Mouse (Mus musculus) limb, embryonic 11.5 days (tissue): Measurements from ENCODE around the gene 2810408A11Rik. TPM values are rescaled to one million over a fixed set of nuclear protein-coding genes. Genes with fewer than 3 reads are reported as not detected.

Source experiments
- ATAC-seq: fragments of 200-750 bp; cut with Nextera tagmentation; 2 replicates; pipeline ENCODE4 v1.8.0; 2017; ENCODE audit warnings: low read depth; ENCODE audit not compliant: insufficient number of reproducible peaks, low FRiP score, low TSS enrichment
- DNase-seq: peaks from one replicate; pipeline ENCODE4 v3.0.0-alpha.2; 2015; ENCODE audit warnings: low spot score
- H3K27ac ChIP-seq: fragments of 300-500 bp; sonication (generic); replicated peaks from 2 replicates; pipeline ENCODE4 v1.5.1; 2014; ENCODE audit warnings: low read depth, mild to moderate bottlenecking, low read length
- H3K27me3 ChIP-seq: fragments of 300-500 bp; sonication (generic); 2 replicates; pipeline ENCODE4 v1.6.1; 2014; ENCODE audit warnings: mild to moderate bottlenecking, low read length, mixed read lengths; ENCODE audit not compliant: control insufficient read depth, insufficient read depth
- H3K36me3 ChIP-seq: fragments of 300-500 bp; sonication (generic); 2 replicates; pipeline ENCODE4 v1.6.1; 2014; ENCODE audit warnings: mild to moderate bottlenecking, low read length, moderate library complexity, mixed read lengths; ENCODE audit not compliant: control insufficient read depth, insufficient read depth
- H3K4me1 ChIP-seq: fragments of 300-500 bp; sonication (generic); 2 replicates; pipeline ENCODE4 v1.6.1; 2014; ENCODE audit warnings: low read length, mixed read lengths; ENCODE audit not compliant: control insufficient read depth, insufficient read depth
- H3K4me2 ChIP-seq: fragments of 300-500 bp; sonication (generic); 2 replicates; pipeline ENCODE4 v1.6.1; 2014; ENCODE audit warnings: low read depth, mild to moderate bottlenecking, moderate library complexity; ENCODE audit not compliant: severe bottlenecking
- H3K4me3 ChIP-seq: fragments of 300-500 bp; sonication (generic); 2 replicates; pipeline ENCODE4 v1.5.1; 2014; ENCODE audit warnings: low read depth, low read length
- H3K9ac ChIP-seq: fragments of 300-500 bp; sonication (generic); 2 replicates; pipeline ENCODE4 v1.6.1; 2014; ENCODE audit warnings: mild to moderate bottlenecking, low read length
- H3K9me3 ChIP-seq: fragments of 300-500 bp; sonication (generic); 2 replicates; pipeline ENCODE4 v1.6.1; 2016; ENCODE audit warnings: low read length; ENCODE audit not compliant: control insufficient read depth
- WGBS: fragments of 180-500 bp; shearing (Covaris S2); extraction: QIAGEN DNeasy Blood & Tissue Kit; methylation state at CpG from one replicate; pipeline ENCODE4 v1.1.7; 2014; 5-methylcytosine and 5-hydroxymethylcytosine counted together
- polyA plus RNA-seq: library from polyadenylated mRNA; unstranded; fragments of >200 nt; fragmentation: Nextera tagmentation; extraction: Ambion mirVana; gene quantifications from 2 replicates; pipeline ENCODE4 v1.2.1, GENCODE M21; 2014

The 2810408A11Rik gene
- 24.8 and 26.5 TPM in 2 replicates for polyA plus RNA-seq

- ATAC-seq: peak; percentile 94
- peaks cover 20% of the 10 kb centered on the region for H3K36me3 ChIP-seq
- no peaks in the 10 kb centered on the region for H3K9me3 ChIP-seq
- H3K27me3 ChIP-seq: no peaks in the 10 kb centered on the region
- WGBS: under 1% methylated on average over 38 of the region's 38 CpGs
- H3K27ac ChIP-seq: peak within 1 kb of the TSS; percentile 97
- peak within 1 kb of the TSS; percentile 99 for H3K9ac ChIP-seq
- peak within 1 kb of the TSS; percentile 90 for H3K4me2 ChIP-seq
- H3K4me3 ChIP-seq: peak within 1 kb of the TSS; percentile 74
- DNase-seq: peak; percentile 91
- H3K4me1 ChIP-seq: peaks cover 18% of the 10 kb centered on the region
These were observed at the start of gene 2810408A11Rik, which contains the start of gene Neurl4 for GRCm38 (mm10) chr11:69900471-69901405. TSS of gene 2810408A11Rik (minus strand) at chr11:69900987. TSS of gene Neurl4 (plus strand) at chr11:69901072.

- H3K27ac ChIP-seq: peak overlapping the region; percentile 95
- no peaks in the 10 kb centered on the region for H3K27me3 ChIP-seq
- H3K36me3 ChIP-seq: peaks cover 7% of the 10 kb centered on the region; the same call in 1 of the 2 replicates
- peak overlapping the region; percentile 85 for H3K9ac ChIP-seq
- 0% methylated on average over 14 of the region's 14 CpGs for WGBS
- peak overlapping the region; percentile 53 for H3K4me3 ChIP-seq
- no peaks in the 10 kb centered on the region for H3K9me3 ChIP-seq
- DNase-seq (peak; percentile 98), ATAC-seq (peak; percentile 48)
- peaks cover 7% of the 10 kb centered on the region; the same call in 1 of the 2 replicates for H3K4me1 ChIP-seq
- H3K4me2 ChIP-seq: peak overlapping the region; percentile 82
These were observed 48.0 kb upstream of the 2810408A11Rik start for GRCm38 (mm10) chr11:69948763-69949150.

- Histone ChIP-seq H3K4me2 (peak within 1 kb of the TSS; percentile 82), H3K36me3 (peaks cover 7% of the 10 kb centered on the region; the same call in 1 of the 2 replicates), H3K9ac (peak within 1 kb of the TSS; percentile 85), H3K27me3 (no peaks in the 10 kb centered on the region), H3K27ac (peak within 1 kb of the TSS; percentile 95), H3K4me3 (peak within 1 kb of the TSS; percentile 53), H3K9me3 (no peaks in the 10 kb centered on the region), H3K4me1 (peaks cover 7% of the 10 kb centered on the region; the same call in 1 of the 2 replicates)
- under 1% methylated on average over 34 of the region's 34 CpGs for WGBS
- peak; percentile 99 for DNase-seq
- peak; percentile 94 for ATAC-seq
These were observed 47.4 kb upstream of the 2810408A11Rik start, which contains the start of gene Slc2a4 for GRCm38 (mm10) chr11:69948066-69948762. TSS of gene Slc2a4 (minus strand) at chr11:69948188.

GRCm38 (mm10) chr11:69947337-69948065 lies 46.7 kb upstream of the 2810408A11Rik start:
- H3K4me3 ChIP-seq: peak overlapping the region; percentile 53
- peak; percentile 78 for DNase-seq
- H3K9ac ChIP-seq: peak overlapping the region; percentile 85
- no peaks in the 10 kb centered on the region for H3K27me3 ChIP-seq
- WGBS: 1% methylated on average over 29 of the region's 29 CpGs
- peaks cover 7% of the 10 kb centered on the region; the same call in 1 of the 2 replicates for H3K36me3 ChIP-seq
- peak overlapping the region; percentile 95 for H3K27ac ChIP-seq
- peak overlapping the region; percentile 82 for H3K4me2 ChIP-seq
- H3K4me1 ChIP-seq: peaks cover 7% of the 10 kb centered on the region; the same call in 1 of the 2 replicates
- ATAC-seq: peak; percentile 57
- H3K9me3 ChIP-seq: no peaks in the 10 kb centered on the region

- DNase-seq (no peak), ATAC-seq (no peak)
- Histone ChIP-seq H3K4me3 (peak overlapping the region; percentile 53), H3K4me2 (peak overlapping the region; percentile 82; the same call in 1 of the 2 replicates), H3K27me3 (no peaks in the 10 kb centered on the region), H3K9ac (no peak overlapping the region), H3K9me3 (no peaks in the 10 kb centered on the region), H3K4me1 (peaks cover 7% of the 10 kb centered on the region; the same call in 1 of the 2 replicates), H3K27ac (no peak overlapping the region), H3K36me3 (peaks cover 7% of the 10 kb centered on the region; the same call in 1 of the 2 replicates)
- WGBS: 91% methylated on average over 18 of the region's 18 CpGs
These were observed 45.5 kb upstream of the 2810408A11Rik start for GRCm38 (mm10) chr11:69945997-69946891.

- H3K27me3 ChIP-seq: no peaks in the 10 kb centered on the region
- ATAC-seq (no peak), DNase-seq (no peak)
- no peaks in the 10 kb centered on the region for H3K9me3 ChIP-seq
- no peak overlapping the region for H3K27ac ChIP-seq
- H3K4me3 ChIP-seq: no peak overlapping the region
- WGBS: 78% methylated on average over 13 of the region's 13 CpGs
- no peak overlapping the region for H3K4me2 ChIP-seq
- H3K9ac ChIP-seq: no peak overlapping the region
- peaks cover 7% of the 10 kb centered on the region; the same call in 1 of the 2 replicates for H3K4me1 ChIP-seq
- peaks cover 7% of the 10 kb centered on the region; the same call in 1 of the 2 replicates for H3K36me3 ChIP-seq
These were observed 44.4 kb upstream of the 2810408A11Rik start for GRCm38 (mm10) chr11:69945216-69945615.

- H3K4me1 ChIP-seq: peaks cover 22% of the 10 kb centered on the region
- ATAC-seq: no peak
- peaks cover 8% of the 10 kb centered on the region for H3K27me3 ChIP-seq
- WGBS: 74% methylated on average over 4 of the region's 4 CpGs
- no peak overlapping the region for H3K9ac ChIP-seq
- H3K9me3 ChIP-seq: no peaks in the 10 kb centered on the region
- no peak overlapping the region for H3K4me2 ChIP-seq
- no peak overlapping the region for H3K27ac ChIP-seq
- no peak for DNase-seq
- no peak overlapping the region for H3K4me3 ChIP-seq
- H3K36me3 ChIP-seq: peaks cover 7% of the 10 kb centered on the region; the same call in 1 of the 2 replicates
These were observed 40.2 kb upstream of the 2810408A11Rik start for GRCm38 (mm10) chr11:69940962-69941361.
